Mouse (Mus musculus): Measurements from ENCODE around the gene Hist1h1c. TPM values are rescaled to one million over a fixed set of nuclear protein-coding genes. Genes with fewer than 3 reads are reported as not detected.
"Not testable (repeated sequence)": the region's sequence is repeated elsewhere in the genome, so short reads cannot be mapped to it uniquely, and the experiment has no call there.

The Hist1h1c gene
- polyA plus RNA-seq, 1 experiment from 2014 or later, result 21.4 TPM

GRCm38 (mm10) chr13:23763586-23764323 is 25.1 kb downstream of the Hist1h1c start, which contains the start of gene Hist1h1a:
TSS of gene Hist1h1a (plus strand) at chr13:23763666.
- ATAC-seq (ENCODE audit: insufficient number of reproducible peaks, insufficient read depth, low FRiP score, low TSS enrichment, low read depth), result peak; percentile 64
- WGBS, result 3% methylated on average over 34 of the region's 34 CpGs
- no peaks in the 10 kb centered on the region for H3K9me3 ChIP-seq
- no peaks in the 10 kb centered on the region for H3K27me3 ChIP-seq
- no peaks in the 10 kb centered on the region for H3K36me3 ChIP-seq
- H3K4me1 ChIP-seq (replicated peaks), result peaks cover 25% of the 10 kb centered on the region
- H3K4me2 ChIP-seq, result peak within 1 kb of the TSS; percentile 85
- peak within 1 kb of the TSS; percentile 48 for H3K4me3 ChIP-seq (replicated peaks)
- peak within 1 kb of the TSS; percentile 79 for H3K9ac ChIP-seq (replicated peaks)
- peak within 1 kb of the TSS; percentile 97 for H3K27ac ChIP-seq

GRCm38 (mm10) chr13:23764324-23765171 is 25.9 kb downstream of the Hist1h1c start:
- ATAC-seq (ENCODE audit: insufficient number of reproducible peaks, insufficient read depth, low FRiP score, low TSS enrichment, low read depth), result no peak
- Histone ChIP-seq H3K9me3 (no peaks in the 10 kb centered on the region), H3K9ac (replicated peaks) (peak overlapping the region; percentile 79), H3K4me2 (peak overlapping the region; percentile 85), H3K4me3 (replicated peaks) (peak overlapping the region; percentile 48), H3K4me1 (replicated peaks) (peaks cover 25% of the 10 kb centered on the region), H3K27me3 (no peaks in the 10 kb centered on the region), H3K36me3 (no peaks in the 10 kb centered on the region), H3K27ac (peak overlapping the region; percentile 97)
- 33% methylated on average over 11 of the region's 12 CpGs for WGBS

GRCm38 (mm10) chr13:23765172-23765513 is 26.5 kb downstream of the Hist1h1c start:
- Histone ChIP-seq H3K9me3 (no peaks in the 10 kb centered on the region), H3K4me1 (replicated peaks) (peaks cover 20% of the 10 kb centered on the region), H3K9ac (replicated peaks) (no peak overlapping the region), H3K4me3 (replicated peaks) (peak overlapping the region; percentile 48; the same call in 1 of the 2 replicates), H3K4me2 (peak overlapping the region; percentile 85; the same call in 1 of the 2 replicates), H3K36me3 (no peaks in the 10 kb centered on the region), H3K27me3 (no peaks in the 10 kb centered on the region), H3K27ac (peak overlapping the region; percentile 97; the same call in 1 of the 2 replicates)
- no peak for ATAC-seq (ENCODE audit: insufficient number of reproducible peaks, insufficient read depth, low FRiP score, low TSS enrichment, low read depth)
- 65% methylated on average over 1 of the region's 1 CpGs for WGBS

GRCm38 (mm10) chr13:23766772-23767171 is 28.2 kb downstream of the Hist1h1c start:
- ATAC-seq (ENCODE audit: insufficient number of reproducible peaks, insufficient read depth, low FRiP score, low TSS enrichment, low read depth), result no peak
- Histone ChIP-seq H3K27me3 (no peaks in the 10 kb centered on the region), H3K9me3 (no peaks in the 10 kb centered on the region), H3K36me3 (no peaks in the 10 kb centered on the region), H3K4me1 (replicated peaks) (peaks cover 16% of the 10 kb centered on the region), H3K27ac (no peak overlapping the region), H3K4me2 (no peak overlapping the region), H3K9ac (replicated peaks) (no peak overlapping the region), H3K4me3 (replicated peaks) (no peak overlapping the region)

GRCm38 (mm10) chr13:23768834-23769397 is 30.3 kb downstream of the Hist1h1c start:
- no peak for ATAC-seq (ENCODE audit: insufficient number of reproducible peaks, insufficient read depth, low FRiP score, low TSS enrichment, low read depth)
- no peak overlapping the region for H3K27ac ChIP-seq
- WGBS, result 56% methylated on average over 5 of the region's 5 CpGs
- H3K4me2 ChIP-seq, result no peak overlapping the region
- H3K4me3 ChIP-seq (replicated peaks), result no peak overlapping the region
- H3K4me1 ChIP-seq (replicated peaks), result peaks cover 14% of the 10 kb centered on the region
- H3K36me3 ChIP-seq, result no peaks in the 10 kb centered on the region
- H3K9me3 ChIP-seq, result no peaks in the 10 kb centered on the region
- no peaks in the 10 kb centered on the region for H3K27me3 ChIP-seq
- H3K9ac ChIP-seq (replicated peaks), result no peak overlapping the region

- not testable (repeated sequence) for H3K27ac ChIP-seq; ATAC-seq (ENCODE audit: insufficient number of reproducible peaks, insufficient read depth, low FRiP score, low TSS enrichment, low read depth); H3K9ac ChIP-seq (replicated peaks); H3K27me3 ChIP-seq; H3K4me1 ChIP-seq (replicated peaks); H3K4me2 ChIP-seq; H3K4me3 ChIP-seq (replicated peaks); H3K9me3 ChIP-seq; H3K36me3 ChIP-seq
- 88% methylated on average over 2 of the region's 2 CpGs for WGBS
Observed at GRCm38 (mm10) chr13:23769613-23770012, 31.0 kb downstream of the Hist1h1c start, which contains the start of gene Trim38. TSS of gene Trim38 (plus strand) at chr13:23769913.

GRCm38 (mm10) chr13:23772561-23773313 is 34.1 kb downstream of the Hist1h1c start:
- H3K27me3 ChIP-seq, result no peaks in the 10 kb centered on the region
- H3K4me2 ChIP-seq, result peak overlapping the region; percentile 38
- ATAC-seq (ENCODE audit: insufficient number of reproducible peaks, insufficient read depth, low FRiP score, low TSS enrichment, low read depth), result peak; percentile 80
- WGBS, result 26% methylated on average over 21 of the region's 21 CpGs
- H3K4me1 ChIP-seq (replicated peaks), result peaks cover 3% of the 10 kb centered on the region
- no peak overlapping the region for H3K9ac ChIP-seq (replicated peaks)
- no peaks in the 10 kb centered on the region for H3K36me3 ChIP-seq
- H3K27ac ChIP-seq, result no peak overlapping the region
- H3K9me3 ChIP-seq, result no peaks in the 10 kb centered on the region
- H3K4me3 ChIP-seq (replicated peaks), result no peak overlapping the region

GRCm38 (mm10) chr13:23778339-23778738 is 39.7 kb downstream of the Hist1h1c start:
- H3K4me3 ChIP-seq (replicated peaks), result no peak overlapping the region
- no peaks in the 10 kb centered on the region for H3K4me1 ChIP-seq (replicated peaks)
- H3K27me3 ChIP-seq, result no peaks in the 10 kb centered on the region
- H3K36me3 ChIP-seq, result no peaks in the 10 kb centered on the region
- no peaks in the 10 kb centered on the region for H3K9me3 ChIP-seq
- H3K9ac ChIP-seq (replicated peaks), result no peak overlapping the region
- WGBS, result 93% methylated on average over 7 of the region's 7 CpGs
- H3K4me2 ChIP-seq, result no peak overlapping the region
- no peak for ATAC-seq (ENCODE audit: insufficient number of reproducible peaks, insufficient read depth, low FRiP score, low TSS enrichment, low read depth)
- no peak overlapping the region for H3K27ac ChIP-seq

- Histone ChIP-seq H3K36me3 (no peaks in the 10 kb centered on the region), H3K4me1 (replicated peaks) (no peaks in the 10 kb centered on the region), H3K9me3 (no peaks in the 10 kb centered on the region), H3K27me3 (no peaks in the 10 kb centered on the region), H3K4me3 (replicated peaks) (no peak overlapping the region), H3K9ac (replicated peaks) (no peak overlapping the region), H3K4me2 (no peak overlapping the region), H3K27ac (no peak overlapping the region)
- WGBS, result 85% methylated on average over 4 of the region's 4 CpGs
- no peak for ATAC-seq (ENCODE audit: insufficient number of reproducible peaks, insufficient read depth, low FRiP score, low TSS enrichment, low read depth)
Observed at GRCm38 (mm10) chr13:23779025-23779424, 40.4 kb downstream of the Hist1h1c start.

Measured in limb, embryonic 12.5 days (tissue).